Mouse (Mus musculus) ES-E14 (cell line): ENCODE data around the gene Tap1.

Experiments used
- MAFK ChIP-seq: IDR thresholded peaks from 2 replicates; pipeline ENCODE4 v1.6.1; 2014; ENCODE audit warnings: mild to moderate bottlenecking, low read depth, low read length, inconsistent platforms; ENCODE audit not compliant: insufficient read depth
- ZNF384 ChIP-seq: IDR thresholded peaks from 2 replicates; pipeline ENCODE4 v1.6.1; 2012; ENCODE audit warnings: low read depth, low read length, inconsistent platforms

DNA sequence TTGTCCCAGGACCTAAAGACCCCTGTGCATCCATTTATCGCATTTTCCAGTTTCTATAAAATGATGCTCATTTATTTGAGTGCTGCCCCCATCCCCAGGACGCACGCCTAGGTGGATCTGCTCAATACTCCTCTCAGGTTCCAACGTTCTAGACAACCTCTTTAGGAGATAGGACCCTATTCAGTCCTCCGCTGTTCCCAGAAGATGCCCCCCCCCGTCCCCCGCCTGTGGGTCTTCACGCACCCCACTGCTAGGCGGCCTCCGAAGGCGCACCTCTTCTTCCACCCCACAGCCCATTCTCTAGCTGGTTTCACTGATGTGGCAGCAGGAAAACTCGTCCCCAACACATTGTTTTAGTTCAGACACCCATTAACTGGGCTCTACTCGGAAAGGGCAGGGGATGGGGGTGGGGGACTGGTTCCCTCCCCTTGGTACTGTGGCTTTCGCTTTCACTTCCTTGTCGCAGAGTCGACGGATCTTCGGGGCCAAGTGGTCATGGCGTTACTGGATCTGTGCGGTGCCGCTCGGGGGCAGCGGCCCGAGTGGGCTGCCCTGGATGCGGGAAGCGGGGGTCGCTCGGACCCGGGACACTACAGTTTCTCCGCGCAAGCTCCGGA is 10.7 kb downstream of the Tap1 start:
- TF ChIP-seq ZNF384 (no peak), MAFK (no peak)
